Mouse (Mus musculus) erythroblast, embryonic 14.5 days (primary cell): ENCODE measurements around the gene Utp6.

Source experiments
- GATA1 ChIP-seq: IDR thresholded peaks from 2 replicates; pipeline ENCODE4 v1.6.1; 2012; ENCODE audit warnings: low read length, inconsistent platforms, mixed read lengths
- TAL1 ChIP-seq: IDR thresholded peaks from 3 replicates; pipeline ENCODE4 v1.6.1; 2012; ENCODE audit warnings: low read length, inconsistent platforms, mixed read lengths

- TF ChIP-seq GATA1 (no peak), TAL1 (no peak)
Observed at GRCm38 (mm10) chr11:79935766-79936165, 26.4 kb downstream of the Utp6 start.
